Mouse (Mus musculus) kidney, embryonic 14.5 days (tissue): Measurements from ENCODE around the gene Engase. TPM values are rescaled to one million over a fixed set of nuclear protein-coding genes. Genes with fewer than 3 reads are reported as not detected.

ENCODE experiments used
- ATAC-seq: fragments of 200-750 bp; cut with Nextera tagmentation; 2 replicates; pipeline ENCODE4 v1.8.0; 2017; ENCODE audit warnings: moderate number of reproducible peaks, mild to moderate bottlenecking, moderate TSS enrichment, moderate library complexity; ENCODE audit not compliant: low FRiP score, low TSS enrichment
- H3K27ac ChIP-seq: fragments of 300-500 bp; sonication (generic); 2 replicates; pipeline ENCODE4 v1.5.1; 2014; ENCODE audit warnings: low read depth, mild to moderate bottlenecking, low read length, moderate library complexity, mixed read lengths
- H3K27me3 ChIP-seq: fragments of 300-500 bp; sonication (generic); 2 replicates; pipeline ENCODE4 v1.6.1; 2014; ENCODE audit warnings: mild to moderate bottlenecking, low read length; ENCODE audit not compliant: control insufficient read depth, insufficient read depth
- H3K36me3 ChIP-seq: fragments of 300-500 bp; sonication (generic); 2 replicates; pipeline ENCODE4 v1.6.1; 2014; ENCODE audit warnings: low read length, mixed read lengths; ENCODE audit not compliant: control insufficient read depth, insufficient read depth
- H3K4me1 ChIP-seq: fragments of 300-500 bp; sonication (generic); 2 replicates; pipeline ENCODE4 v1.6.1; 2014; ENCODE audit warnings: low read length, mixed read lengths; ENCODE audit not compliant: control insufficient read depth, insufficient read depth
- H3K4me2 ChIP-seq: fragments of 300-500 bp; sonication (generic); replicated peaks from 2 replicates; pipeline ENCODE4 v1.6.1; 2014; ENCODE audit warnings: low read depth, mild to moderate bottlenecking, low read length
- H3K4me3 ChIP-seq: fragments of 300-500 bp; sonication (generic); 2 replicates; pipeline ENCODE4 v1.5.1; 2014; ENCODE audit warnings: mild to moderate bottlenecking, low read length
- H3K9ac ChIP-seq: fragments of 300-500 bp; sonication (generic); 2 replicates; pipeline ENCODE4 v1.6.1; 2014; ENCODE audit warnings: low read depth, mild to moderate bottlenecking, low read length, moderate library complexity
- H3K9me3 ChIP-seq: fragments of 300-500 bp; sonication (generic); 2 replicates; pipeline ENCODE4 v1.6.1; 2016; ENCODE audit warnings: low read length; ENCODE audit not compliant: control insufficient read depth
- WGBS: fragments of 180-500 bp; shearing (Covaris S2); extraction: QIAGEN DNeasy Blood & Tissue Kit; methylation state at CpG from one replicate; pipeline ENCODE4 v1.1.7; 2014; 5-methylcytosine and 5-hydroxymethylcytosine counted together
- polyA plus RNA-seq: library from polyadenylated mRNA; unstranded; fragments of >200 nt; fragmentation: Nextera tagmentation; extraction: Ambion mirVana; gene quantifications from 2 replicates; pipeline ENCODE4 v1.2.1, GENCODE M21; 2014

Gene Engase
- polyA plus RNA-seq, 1 experiment from 2014 or later = 9.7 TPM

DNA sequence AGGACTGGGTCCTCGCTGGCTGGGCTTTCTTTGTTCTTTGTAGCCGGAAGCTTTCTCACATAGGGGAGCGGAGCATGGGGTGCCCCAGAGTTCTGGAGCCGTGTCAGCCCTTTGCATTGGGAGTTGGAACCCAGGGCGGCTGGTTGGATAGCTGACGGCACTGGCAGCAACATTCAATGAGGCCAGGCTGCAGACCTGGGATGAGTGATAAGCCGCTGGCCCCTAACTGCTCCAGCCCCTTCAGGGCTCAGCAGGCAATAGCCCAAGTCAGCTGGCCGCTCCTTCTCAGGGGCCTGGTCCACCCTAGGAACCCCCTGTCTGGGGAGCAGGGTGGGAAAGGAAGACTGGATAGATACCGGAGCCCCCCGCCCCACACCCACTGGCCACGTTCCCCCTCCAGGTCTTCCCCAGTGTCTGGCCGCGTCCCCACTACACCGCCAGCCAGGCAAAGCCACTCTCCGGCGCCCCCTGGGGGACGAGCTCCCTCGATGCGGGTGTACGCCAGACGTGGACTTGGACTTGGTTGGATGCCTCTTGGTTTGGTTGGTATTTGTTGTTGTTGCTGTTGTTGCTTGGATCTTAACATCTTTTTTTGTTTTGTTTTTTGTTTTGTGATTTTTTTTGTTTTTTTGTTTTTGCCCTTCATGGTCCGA lies 14.1 kb downstream of the Engase start:
- no peak overlapping the region for H3K9ac ChIP-seq
- H3K4me2 ChIP-seq = 0 out of 2 replicates have a peak overlapping the region, but pooled peaks have one; percentile 21
- WGBS = 26% methylated on average over 22 of the region's 22 CpGs
- peak; percentile 41; the same call in 1 of the 2 replicates for ATAC-seq
- H3K36me3 ChIP-seq = peaks cover 8% of the 10 kb centered on the region; the same call in 1 of the 2 replicates
- peaks cover 9% of the 10 kb centered on the region; the same call in 1 of the 2 replicates for H3K4me1 ChIP-seq
- H3K9me3 ChIP-seq = no peaks in the 10 kb centered on the region
- H3K4me3 ChIP-seq = no peak overlapping the region
- H3K27ac ChIP-seq = no peak overlapping the region
- H3K27me3 ChIP-seq = no peaks in the 10 kb centered on the region

DNA sequence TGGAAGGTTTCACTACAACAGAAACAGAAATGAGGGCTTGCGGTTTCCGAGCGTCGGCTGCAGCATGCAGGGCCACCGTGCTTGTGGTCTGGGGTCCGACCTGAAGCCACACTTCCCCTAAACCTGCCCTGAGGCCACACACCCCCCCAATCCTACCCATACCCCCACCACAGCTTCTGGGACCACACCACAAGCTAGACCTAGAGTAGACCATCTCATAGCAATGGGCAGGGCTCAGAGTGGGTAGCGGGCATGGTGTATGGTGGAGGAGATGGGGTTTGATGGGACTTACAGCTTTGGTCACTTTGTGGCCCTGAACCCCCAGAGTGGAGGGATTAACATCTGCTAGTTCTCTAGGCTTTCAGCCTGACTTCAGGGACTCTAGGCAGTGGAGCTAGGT lies 14.6 kb downstream of the Engase start:
- Histone ChIP-seq H3K4me1 (peaks cover 13% of the 10 kb centered on the region), H3K9ac (no peak overlapping the region), H3K9me3 (no peaks in the 10 kb centered on the region), H3K27me3 (no peaks in the 10 kb centered on the region), H3K27ac (no peak overlapping the region), H3K4me2 (no peak overlapping the region), H3K36me3 (peaks cover 8% of the 10 kb centered on the region; the same call in 1 of the 2 replicates), H3K4me3 (no peak overlapping the region)
- ATAC-seq = no peak
- 91% methylated on average over 7 of the region's 7 CpGs for WGBS

DNA sequence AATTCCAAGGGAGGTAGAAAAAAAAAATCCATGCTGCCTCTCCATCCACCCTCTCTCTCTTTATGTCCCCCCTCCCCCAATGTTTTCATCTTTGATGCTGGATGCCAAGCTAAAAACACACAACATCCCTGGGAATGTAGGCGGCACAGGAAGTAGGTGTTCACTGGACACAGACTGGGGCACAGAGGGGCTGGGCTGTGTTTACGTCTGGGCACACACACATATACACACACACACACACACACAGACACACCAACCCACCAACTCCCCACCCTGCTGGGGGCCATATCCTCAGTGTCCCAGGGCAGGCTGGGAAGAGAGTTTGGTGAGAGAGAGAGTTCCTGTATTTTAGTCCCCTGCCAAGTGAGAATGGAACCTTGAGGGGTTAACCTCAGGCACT lies 16.8 kb downstream of the Engase start:
- Histone ChIP-seq H3K36me3 (no peaks in the 10 kb centered on the region), H3K4me2 (no peak overlapping the region), H3K9ac (no peak overlapping the region), H3K27me3 (no peaks in the 10 kb centered on the region), H3K9me3 (no peaks in the 10 kb centered on the region), H3K27ac (no peak overlapping the region), H3K4me3 (no peak overlapping the region), H3K4me1 (peaks cover 16% of the 10 kb centered on the region)
- ATAC-seq = no peak
- WGBS = 77% methylated on average over 2 of the region's 2 CpGs

DNA sequence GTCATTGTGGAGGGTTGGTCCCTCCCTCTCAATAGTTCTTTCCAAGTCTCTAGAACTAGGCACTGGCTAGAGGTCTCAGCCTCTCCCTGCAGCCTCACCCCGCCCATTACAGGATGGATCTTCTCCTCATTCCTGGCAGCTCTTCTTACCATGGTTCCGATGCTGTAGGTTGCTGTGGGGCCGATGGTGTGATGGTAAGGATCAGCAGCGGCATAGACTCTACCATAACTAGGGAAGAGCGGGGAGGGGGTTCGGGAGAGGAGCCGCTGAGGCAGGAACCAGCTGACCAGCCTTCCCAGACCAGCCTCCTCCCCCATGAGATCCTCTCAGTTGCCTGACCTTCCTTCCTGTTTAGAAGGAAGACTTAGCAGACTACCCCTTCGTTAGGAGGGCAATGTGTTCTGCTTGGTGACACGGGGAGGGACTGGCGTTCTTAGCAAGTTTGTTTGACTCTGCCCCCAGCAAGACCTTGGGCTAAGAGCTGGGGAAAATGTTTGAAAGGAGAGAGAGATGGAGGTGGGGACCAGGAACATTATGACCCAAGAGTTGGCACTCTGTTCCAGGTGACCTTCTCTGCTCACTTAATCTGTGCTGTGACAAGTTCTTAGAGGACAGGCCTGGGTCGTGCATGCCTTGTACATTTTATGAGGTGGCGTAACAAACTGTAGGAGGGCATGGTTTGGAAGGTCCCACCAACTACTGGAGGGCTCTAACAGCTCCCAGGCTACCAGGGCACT lies 17.5 kb downstream of the Engase start:
- Histone ChIP-seq H3K36me3 (no peaks in the 10 kb centered on the region), H3K27me3 (no peaks in the 10 kb centered on the region), H3K9me3 (no peaks in the 10 kb centered on the region), H3K4me1 (peaks cover 16% of the 10 kb centered on the region), H3K27ac (no peak overlapping the region), H3K9ac (no peak overlapping the region), H3K4me3 (no peak overlapping the region), H3K4me2 (no peak overlapping the region)
- ATAC-seq = no peak
- WGBS = 63% methylated on average over 12 of the region's 12 CpGs

DNA sequence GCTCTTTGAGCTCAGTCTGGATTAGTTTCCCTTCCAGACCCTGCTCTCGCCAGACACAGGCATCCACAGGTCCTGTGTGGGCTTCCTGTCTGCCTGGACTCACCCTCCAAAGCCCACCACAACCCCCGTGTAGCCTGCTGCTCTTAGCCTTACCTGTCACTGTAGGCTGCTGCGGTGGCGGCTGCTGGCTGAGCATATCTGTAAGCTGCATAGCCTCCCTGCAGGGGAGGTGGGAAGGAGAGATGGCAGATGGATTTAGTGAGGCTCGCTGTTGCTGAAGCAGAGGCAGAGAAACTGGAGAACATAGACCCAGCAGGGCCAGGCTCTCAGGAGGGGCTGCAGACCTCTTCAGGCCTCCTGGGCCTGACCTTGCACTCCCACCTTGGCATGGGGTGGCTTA lies 18.4 kb downstream of the Engase start:
- WGBS = 27% methylated on average over 5 of the region's 5 CpGs
- H3K36me3 ChIP-seq = no peaks in the 10 kb centered on the region
- peaks cover 16% of the 10 kb centered on the region for H3K4me1 ChIP-seq
- H3K4me3 ChIP-seq = no peak overlapping the region
- H3K27ac ChIP-seq = no peak overlapping the region
- no peak overlapping the region for H3K4me2 ChIP-seq
- H3K9me3 ChIP-seq = no peaks in the 10 kb centered on the region
- H3K9ac ChIP-seq = no peak overlapping the region
- H3K27me3 ChIP-seq = no peaks in the 10 kb centered on the region
- ATAC-seq = no peak

DNA sequence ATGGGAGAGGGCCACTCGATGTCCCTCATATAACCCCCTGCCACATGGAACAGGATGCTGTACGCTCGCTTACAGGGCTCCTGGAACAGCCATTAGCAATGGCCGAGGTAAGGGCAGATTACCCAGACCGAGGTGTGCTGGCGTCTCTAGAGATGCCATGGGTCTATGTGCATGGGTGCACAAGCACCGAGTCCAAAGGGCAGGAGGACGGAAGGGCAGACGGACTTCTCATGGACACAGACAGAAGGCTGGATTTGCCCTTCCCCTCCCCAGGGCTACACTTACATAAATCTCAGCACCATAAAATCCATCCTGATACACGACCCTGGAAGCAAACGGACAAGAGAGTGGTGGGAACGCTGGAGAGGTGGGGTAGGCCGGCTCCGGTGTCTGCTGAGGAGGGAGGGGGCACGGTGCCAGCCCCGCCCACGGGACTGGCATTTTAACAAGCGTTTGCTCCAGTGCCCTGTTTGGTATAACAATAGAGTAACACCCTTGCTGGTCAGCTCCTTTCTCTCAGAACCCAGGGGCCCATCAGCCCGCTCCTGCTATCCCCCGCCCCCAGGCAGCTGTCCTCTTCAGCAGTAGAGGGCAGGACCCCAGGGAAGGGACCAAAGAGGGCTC lies 19.5 kb downstream of the Engase start:
- WGBS = 22% methylated on average over 20 of the region's 20 CpGs
- H3K27me3 ChIP-seq = no peaks in the 10 kb centered on the region
- ATAC-seq = no peak

DNA sequence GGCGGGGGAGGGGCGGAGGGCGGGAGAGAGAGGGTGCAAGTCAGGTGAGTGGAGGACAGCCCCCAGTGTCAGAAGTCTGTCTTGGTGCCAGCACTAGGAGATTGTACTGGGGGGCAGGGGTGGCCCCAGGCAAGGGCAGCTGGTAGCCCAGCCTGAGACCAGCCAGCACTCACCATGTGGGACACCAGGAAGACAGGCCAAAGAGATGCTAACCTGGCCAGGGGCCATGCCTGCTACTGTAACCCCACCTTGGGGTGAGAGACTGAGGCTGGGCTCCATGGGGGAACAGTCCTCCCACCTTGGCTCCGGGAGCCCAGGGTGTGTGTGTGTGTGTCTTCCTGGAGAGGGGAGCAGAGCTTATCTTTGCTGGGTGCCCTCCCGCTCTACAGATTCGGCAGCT lies 26.4 kb downstream of the Engase start:
- H3K9ac ChIP-seq = no peak overlapping the region
- H3K27me3 ChIP-seq = peaks cover 26% of the 10 kb centered on the region
- ATAC-seq = no peak
- no peak overlapping the region for H3K4me2 ChIP-seq
- H3K9me3 ChIP-seq = no peaks in the 10 kb centered on the region
- 0 out of 2 replicates have a peak, but pooled peaks cover 6% of the 10 kb centered on the region for H3K4me1 ChIP-seq
- H3K4me3 ChIP-seq = no peak overlapping the region
- no peaks in the 10 kb centered on the region for H3K36me3 ChIP-seq
- 49% methylated on average over 6 of the region's 6 CpGs for WGBS
- H3K27ac ChIP-seq = no peak overlapping the region

More for the DNA sequence above, 19.5 kb downstream of the Engase start:
- Histone ChIP-seq H3K27ac (no peak overlapping the region), H3K36me3 (no peaks in the 10 kb centered on the region), H3K4me3 (no peak overlapping the region), H3K4me2 (no peak overlapping the region; the same call in 1 of the 2 replicates), H3K9ac (0 out of 2 replicates have a peak overlapping the region, but pooled peaks have one; percentile 7), H3K9me3 (no peaks in the 10 kb centered on the region), H3K4me1 (peaks cover 10% of the 10 kb centered on the region)

DNA sequence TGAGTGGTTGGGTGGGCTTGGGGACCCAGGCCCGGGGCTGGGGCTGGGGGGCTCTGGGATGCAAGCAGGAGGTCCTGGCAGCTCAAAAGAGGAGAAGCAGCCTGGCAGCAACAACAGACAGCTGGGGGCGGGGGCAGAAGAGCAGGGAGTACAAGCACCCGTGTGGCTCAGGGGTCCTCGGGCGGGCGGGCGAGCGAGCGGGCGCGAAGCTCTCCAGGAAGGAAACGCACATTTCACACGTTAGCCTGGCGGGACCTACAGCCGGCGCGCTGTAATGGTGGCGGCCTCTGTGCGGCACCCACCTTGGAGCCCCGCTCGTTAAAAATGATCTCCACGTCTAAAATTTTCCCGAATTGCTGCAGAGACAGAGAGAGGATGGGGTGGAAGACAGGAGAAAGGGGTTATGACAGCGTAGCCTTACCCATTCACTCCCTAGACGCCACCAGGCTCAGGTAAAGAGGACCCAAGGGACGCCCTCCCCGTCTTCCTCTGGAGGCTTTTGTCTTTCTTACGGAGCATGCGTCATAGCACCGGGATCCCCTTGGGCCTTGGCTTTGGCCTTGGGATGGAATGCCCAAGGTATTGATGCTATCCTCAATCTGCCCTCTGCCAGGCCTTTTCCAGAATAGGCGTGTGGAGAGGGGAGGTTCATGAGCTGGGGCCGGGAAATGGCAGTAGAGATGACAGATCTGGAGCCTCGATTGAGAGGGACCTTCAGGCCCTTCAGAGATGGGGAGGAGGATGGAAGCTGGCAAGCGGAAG lies 27.0 kb downstream of the Engase start:
- no peak overlapping the region for H3K9ac ChIP-seq
- H3K4me3 ChIP-seq = no peak overlapping the region
- H3K4me2 ChIP-seq = no peak overlapping the region
- no peaks in the 10 kb centered on the region for H3K36me3 ChIP-seq
- no peaks in the 10 kb centered on the region for H3K9me3 ChIP-seq
- H3K27me3 ChIP-seq = peaks cover 26% of the 10 kb centered on the region
- 0 out of 2 replicates have a peak, but pooled peaks cover 9% of the 10 kb centered on the region for H3K4me1 ChIP-seq
- H3K27ac ChIP-seq = no peak overlapping the region
- ATAC-seq = no peak
- 24% methylated on average over 34 of the region's 34 CpGs for WGBS
